Mouse (Mus musculus): ENCODE results near the gene Hlcs. TPM values are rescaled to one million over a fixed set of nuclear protein-coding genes. Genes with fewer than 3 reads are reported as not detected.

Hlcs gene
- total RNA-seq, 2 experiments from 2014 or later: 13.6 to 18.3 TPM

DNA sequence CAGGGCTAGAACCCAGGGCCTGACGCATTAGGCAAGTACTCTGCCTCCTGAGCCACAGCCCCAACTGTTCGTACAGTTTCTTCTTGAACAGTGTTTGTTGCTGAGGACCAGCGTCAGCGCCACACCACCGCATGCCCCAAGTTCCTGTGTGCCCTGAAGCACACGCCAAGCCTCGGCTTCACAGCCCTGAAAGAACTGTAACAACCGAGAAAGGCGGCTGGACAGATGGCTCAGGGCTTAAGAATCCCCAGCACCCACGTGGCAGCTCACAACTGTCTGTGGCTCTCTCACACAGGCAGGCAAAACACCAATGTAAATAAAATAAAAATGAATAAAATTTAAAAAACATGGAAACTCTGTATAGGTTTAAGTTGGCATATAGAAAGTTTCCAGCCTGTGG, 104.5 kb downstream of the Hlcs start:
- DNase-seq: no peak

DNA sequence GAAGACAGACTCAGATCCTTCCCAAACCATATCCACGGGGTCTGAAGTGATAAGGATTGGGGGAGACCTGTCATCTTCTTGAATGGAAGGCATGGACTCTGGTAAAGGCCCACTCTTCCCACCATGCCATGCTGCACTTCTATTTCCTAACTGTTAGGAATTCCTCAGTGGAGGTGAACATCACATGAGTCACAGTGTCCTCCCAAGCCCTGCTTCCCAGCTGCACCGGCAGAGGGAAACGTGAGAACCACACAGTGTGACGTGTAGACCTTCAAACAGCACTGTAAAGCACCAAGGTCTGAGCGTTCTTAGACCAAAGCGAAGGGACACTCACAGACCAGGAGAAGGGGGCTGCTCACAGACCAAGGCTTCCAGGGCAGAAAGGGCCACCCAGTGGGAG, 105.2 kb downstream of the Hlcs start:
- DNase-seq: peak in 1 of 2 experiments; percentile 27

DNA sequence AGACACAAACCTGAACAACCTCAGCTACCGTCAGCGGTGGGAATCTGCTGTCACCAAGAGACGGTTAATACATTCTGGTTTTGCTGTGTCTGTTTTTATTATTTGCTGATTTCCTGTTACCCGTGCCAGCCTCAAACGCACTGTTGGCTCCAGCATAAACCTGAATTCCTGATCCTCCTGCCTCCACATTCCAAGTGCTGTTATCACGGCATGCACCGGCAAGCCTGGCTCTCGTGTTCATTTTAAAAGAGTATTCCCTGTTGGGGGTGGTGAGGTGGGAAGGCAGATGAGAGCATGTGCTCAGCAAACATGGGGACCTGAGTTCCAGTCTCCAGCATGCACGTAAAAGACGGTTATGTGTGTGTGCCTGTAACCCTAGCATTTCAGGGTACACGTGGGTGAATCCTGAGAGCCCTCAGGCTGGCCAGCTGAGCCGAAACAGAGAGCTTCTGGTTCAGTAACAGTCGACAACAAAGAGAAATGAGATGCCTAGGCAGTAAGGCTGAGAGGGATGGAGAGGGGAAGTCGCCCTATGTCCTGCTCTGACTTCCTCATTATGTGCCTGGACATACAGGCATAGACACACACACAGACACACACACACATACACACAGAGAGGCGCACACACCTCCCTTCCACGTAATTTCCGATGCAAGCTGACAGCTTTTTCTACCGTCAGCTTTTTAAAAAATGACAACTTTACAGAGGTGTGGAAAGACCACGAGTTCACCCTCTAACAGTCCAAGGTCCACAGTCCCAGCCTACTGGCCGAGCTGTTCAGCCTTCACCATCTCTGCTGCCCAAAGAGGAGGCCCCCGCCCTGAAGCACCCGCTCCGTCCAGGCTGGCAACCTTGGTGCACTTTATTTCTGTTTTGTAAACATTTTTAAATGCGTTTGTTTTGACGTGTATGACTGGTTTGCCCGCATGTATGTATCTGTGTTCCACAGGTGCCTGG, 107.6 kb downstream of the Hlcs start:
- DNase-seq: no peak

DNA sequence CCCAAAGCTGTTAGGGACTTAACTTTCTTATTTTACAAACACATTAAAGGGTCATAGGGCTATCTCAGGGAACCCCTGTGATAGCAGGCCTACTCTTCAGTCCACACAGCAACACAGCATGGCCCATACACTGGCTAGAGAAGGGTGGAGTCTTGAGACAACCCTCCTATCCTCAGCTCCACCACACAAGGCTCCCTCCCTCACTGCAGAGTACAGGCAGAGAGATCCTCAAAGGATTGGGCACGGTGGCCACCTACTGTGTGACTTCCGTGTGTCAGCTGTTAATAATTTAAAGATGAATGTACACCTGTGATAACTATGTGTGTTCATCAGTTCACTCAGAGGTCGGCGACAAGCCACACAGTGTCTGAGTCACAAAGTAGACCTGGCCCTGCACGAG, 112.0 kb downstream of the Hlcs start:
- DNase-seq: no peak

DNA sequence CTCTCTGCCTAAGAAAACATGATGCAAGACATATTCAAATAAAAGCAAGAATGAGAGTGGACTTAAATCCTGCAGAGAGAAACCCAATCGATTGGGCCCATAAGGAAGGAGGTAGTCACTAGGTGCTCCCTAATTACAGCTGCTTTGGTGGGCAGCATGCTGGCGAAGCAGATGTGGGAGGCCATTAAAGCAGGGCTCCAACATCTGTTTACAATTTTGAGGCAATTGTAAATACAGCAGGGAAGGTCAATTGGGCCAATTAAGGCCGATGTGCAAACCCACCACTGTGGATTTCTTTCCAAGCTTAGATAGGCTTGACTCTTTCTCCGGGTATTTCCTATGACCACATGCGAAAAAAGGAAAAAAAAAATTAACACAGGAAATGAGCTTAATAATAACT, 117.5 kb downstream of the Hlcs start:
- no peak for DNase-seq

DNA sequence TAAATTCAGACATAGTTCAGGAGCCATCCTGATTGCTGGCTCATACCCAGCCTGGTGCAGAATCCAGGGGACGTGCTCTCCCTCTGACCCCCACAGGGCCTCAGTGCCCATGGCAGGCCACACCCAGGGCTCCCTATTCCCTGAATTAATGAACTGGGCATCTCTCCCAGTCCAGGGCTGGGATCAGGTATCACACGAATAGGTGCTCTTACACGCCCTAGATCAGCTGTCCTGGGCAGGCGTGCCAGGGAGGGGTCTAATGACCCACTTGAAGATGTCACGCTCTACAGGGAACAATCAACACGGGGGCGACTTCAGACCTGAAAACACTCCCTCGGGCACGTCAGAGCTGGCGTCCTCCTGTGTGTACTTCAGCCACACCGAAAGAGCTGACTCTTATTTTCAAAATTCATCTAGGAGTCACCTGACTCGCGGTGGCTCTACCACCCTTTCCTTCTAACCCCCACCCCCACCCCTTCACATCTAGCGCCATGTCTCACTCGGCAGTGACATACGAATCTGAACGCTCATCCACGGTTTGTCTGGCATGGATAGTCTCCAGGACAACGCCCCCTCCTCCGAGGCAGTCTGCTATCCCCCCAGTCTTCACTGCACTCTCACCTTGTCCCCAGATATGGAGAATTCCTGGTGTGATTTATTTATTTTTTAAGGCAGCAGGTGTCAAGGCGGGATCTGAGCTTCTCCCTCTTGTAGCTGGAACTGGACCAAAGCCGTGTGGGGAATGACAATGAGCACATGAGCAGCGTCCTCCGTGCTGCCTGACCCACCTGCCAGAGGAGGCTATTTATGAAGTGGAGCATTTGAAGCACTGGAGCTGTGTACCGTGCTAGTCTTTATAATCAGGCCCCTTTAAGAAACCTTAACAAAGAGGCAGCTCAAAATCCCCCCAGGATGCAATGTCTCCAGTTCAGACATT, 121.7 kb downstream of the Hlcs start:
- DNase-seq: no peak

DNA sequence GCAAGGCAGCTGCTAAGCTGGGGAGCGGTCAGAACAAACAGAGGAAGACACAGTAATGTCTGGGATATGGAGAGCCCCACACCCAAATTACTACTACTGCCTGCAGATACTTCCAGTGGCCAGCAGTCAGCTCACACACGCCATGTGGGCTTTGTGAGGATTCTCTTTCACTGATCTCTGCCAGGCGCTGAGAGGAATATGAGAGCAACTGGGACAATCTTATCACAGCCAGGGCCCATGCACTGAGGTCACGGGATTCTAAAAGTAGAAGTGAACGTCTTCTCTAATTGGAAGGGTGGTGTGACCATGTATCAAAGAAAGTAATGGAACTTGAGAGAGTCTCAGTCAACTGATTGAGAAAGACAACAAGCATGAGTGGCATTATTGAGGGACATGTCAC, 123.1 kb downstream of the Hlcs start:
- DNase-seq: no peak

DNA sequence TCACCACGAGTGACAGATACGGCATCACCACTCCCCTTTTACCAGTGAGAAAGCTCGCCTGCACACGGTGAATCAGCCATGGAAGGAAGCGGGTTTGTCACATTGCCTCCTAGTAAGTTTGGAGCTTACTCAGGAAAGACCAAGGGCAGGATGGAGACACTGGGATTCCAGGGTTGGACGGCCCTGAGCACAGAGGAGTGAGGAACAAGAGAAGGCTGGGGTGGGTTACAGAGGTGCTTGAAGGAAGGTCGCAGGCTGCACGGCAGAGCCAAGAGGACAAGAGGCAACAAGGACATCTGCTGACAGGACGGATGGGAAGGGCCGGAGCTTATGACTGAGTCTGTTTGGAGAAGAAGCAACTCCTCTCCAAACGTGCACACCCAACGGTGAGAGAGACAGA, 126.8 kb downstream of the Hlcs start:
- peak; percentile 44 to 47 for DNase-seq

DNA sequence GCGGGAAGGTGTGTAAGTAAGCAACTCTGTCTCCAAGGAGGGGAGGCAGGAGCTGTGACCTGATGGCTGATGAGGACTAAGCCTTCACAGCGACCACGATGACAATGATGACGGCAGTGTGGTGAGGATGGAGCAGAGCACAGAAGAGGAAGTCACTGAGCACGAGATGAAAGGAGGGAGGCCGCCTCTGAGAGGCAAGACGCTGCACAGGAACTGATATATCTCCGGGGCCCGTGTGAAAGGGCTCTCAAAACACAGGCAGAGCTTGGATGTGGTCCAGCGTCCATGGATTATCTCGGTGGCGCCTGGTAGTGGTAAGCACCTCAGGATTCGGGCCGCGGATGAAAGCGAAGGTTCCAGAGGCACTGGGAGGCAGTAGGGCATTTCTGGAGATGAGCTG, 127.9 kb downstream of the Hlcs start:
- DNase-seq: peak in 1 of 2 experiments; percentile 19

DNA sequence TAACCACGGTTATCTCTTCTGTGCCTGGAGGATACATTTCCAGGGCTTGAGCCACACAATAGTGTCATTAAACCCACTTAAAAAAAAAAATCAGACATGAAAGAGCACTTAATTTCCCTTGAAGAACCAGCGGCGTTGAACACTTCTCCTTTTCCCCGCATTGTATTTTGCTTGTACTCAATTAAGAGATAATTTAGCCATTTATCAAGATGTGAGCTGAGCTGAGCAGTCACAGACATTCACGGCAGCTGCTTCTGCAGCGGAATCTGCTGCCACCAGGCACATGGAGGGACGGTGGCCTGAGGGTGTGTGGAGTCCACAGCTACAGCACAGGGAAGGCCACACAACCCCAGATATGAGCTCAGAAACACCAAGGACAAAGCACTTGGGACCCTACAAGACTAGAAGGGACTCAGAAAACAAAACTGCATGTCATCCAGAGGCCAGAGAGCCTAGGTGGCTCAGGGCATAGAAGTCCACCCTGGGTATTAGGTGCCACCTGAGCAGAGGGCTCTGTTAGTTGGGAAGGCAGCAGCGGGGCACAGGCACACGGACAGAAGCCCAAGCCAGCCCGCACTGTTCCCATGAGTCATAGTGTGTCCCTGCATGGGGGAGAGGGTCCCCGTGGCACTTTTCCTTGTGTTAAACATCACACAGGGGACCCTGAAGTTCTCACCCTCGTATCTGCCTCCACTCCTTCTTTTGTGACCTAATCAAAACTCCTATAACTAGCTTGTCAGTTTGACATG, 133.1 kb downstream of the Hlcs start:
- DNase-seq: no peak

DNA sequence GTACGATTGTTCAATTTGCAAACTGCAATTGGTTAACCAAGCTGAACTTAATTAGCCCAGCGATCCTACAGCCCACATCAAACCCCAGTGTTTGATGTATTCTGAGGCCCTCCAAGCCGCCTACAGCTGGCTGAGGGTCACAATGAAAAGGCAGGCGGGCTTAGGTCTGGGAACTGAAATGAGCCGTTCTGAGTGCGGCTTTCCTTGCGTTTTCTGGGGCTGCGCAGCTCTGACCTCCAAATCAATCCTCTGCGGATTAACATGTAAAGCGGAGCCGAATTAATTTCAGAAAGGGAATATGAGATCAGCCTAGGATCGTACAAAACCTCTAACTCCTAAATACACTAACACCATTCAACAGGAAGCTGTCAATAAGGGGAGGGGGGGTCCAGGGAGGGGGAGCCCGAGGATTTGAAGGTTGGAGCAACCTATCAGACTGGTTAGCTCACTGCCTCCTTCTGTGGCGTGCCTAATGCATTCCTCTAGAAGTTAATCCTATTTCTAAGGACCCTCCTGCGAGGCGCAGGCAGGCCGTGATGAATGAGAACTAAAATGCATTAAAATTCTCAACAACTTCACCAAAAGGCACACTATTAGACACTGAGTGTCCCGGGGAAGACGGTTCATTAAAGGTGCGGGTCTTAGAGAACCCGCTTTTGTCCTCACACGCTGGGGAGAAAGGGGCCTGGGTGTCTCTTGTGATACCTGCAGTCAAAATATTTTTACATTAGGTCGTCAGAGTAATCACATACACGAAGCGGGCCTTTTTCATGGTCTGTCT, 133.8 kb downstream of the Hlcs start:
- no peak for DNase-seq

DNA sequence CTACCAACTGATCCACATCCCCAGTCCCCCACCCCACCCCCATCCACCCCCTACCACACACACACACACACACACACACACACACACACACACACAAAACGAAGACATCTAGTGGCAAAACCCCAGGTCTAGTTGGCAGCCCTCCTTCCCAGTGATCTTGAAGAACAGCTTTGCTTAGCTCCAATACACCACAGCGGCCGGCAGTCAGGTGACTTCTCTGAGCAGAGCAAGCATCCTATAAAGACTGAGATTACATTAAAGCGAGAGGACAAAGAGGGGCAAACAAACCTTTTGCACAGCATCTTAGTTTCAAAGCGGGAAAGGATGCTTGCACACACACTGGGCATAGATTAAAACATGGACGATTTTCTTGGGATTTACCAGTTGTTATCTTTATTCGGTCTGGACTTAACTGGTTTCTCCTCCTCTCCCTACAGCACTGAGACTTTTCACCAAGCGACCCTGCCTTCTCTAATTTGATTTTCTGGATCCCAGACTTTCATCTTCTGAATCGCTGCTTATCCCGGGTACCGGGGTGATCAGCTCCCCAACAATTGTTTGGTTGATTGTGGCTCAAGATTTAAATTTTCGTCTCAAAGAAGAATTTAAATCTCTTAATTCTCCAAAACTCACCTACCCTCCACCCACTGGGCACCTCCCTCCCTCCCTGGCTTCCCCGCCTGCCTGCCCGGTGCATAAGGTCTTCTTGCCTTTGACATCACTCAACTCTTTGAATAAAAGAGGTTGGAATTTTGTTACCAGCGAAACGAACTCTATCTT, 134.7 kb downstream of the Hlcs start:
- no peak for DNase-seq

DNA sequence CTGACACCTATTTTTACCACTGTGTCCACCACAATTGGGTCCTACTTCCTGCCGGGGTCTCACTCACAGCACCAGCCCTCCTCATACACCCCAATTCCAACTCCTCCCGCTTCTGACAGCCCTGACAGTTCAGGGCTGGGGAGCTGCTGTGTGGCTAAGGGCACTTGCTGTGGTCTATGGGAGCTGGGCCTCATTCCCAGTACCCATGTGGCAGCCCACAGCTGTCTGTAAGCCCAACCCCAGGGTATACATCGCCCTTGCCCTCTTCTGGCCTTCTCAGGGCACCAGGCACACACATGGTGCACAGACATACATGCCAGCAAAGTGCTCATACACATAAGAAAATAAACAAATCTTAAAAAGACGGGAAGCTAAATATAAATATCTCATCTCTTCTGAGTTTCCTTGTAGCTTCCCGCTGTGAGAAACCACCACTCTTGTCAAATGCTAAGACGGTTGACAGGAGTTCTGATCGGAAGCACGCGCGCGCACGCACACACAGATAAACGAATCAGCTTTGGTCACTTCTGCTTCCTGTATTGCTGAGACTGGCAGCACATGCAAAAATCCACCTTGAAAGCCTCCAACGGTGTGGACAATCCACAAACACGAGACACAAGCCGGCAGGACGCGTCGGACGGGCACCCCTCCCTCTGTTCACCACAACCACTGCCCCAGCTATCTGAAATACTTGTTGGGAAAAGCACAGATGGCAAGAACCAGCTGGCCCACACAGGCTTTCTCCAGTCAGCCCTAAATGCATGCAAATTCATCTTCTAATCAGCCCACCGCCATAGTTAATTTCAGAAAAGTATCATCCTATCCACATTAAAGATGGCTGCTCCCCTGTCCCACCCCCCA, 136.1 kb downstream of the Hlcs start:
- DNase-seq: no peak

DNA sequence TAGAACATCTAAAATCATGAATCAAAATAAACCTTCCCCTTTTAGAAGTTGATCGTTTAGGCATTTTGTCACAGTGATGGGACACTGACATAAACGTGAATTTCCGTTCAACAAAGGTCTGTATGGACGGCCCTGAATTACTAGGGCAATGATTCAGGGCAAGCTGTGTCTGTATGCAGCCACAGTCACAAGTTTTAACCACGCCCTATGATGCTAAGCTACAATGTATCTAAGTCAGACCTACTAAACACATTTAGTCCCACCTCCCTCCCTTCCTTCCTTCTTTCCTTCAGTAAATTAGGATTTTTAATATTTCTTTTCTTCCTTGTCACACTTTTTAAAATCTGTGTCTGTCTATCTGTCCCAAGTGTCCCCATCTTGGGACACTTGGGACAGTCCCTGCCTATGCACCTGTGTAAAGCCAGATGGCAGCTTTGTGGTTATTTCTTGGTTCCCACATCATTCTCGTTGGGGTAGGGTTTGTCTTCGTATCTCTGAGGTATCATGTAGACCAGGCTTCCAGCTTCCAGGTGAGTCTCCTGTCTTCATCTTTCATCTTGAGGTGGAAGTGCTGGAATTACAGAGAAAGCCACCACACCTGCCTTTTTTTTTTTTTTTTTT, 137.9 kb downstream of the Hlcs start:
- no peak for DNase-seq

DNA sequence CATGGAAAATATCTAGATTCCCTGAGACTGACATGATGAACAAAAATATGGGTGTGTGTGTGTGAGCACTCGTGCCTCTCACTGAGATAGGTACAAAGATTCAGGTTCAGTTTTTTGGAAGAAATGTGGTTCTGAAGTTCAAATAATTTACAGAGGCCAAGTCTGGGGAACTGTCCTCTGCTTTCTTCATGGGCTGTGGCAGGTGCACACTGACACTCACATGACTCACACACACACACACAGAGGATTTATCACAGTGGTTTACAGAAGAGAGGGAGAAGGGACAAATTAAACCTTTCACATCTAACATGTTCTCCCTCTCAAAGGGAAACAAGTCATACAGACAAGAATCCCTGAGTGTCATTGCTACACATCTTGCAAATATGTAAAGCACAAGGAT, 140.0 kb downstream of the Hlcs start:
- DNase-seq: no peak

DNA sequence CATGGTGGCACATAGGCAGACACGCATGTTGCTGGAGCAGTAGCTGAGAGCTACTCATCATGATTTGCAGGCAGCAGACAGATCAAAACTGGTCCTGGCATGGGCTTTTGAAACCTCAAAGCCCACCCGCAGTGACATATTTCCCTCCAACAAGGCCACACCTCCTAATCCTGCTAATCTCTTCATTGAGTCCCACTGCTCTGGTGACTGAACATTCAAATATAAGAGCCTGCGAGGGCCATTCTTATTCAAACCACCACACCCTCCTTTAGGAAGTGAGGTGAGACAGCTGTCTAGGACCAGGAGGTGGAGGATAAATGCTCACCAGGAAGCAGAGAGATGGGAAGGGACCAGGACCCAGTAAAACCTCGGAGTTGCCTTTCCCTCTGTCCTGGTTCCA, 143.2 kb downstream of the Hlcs start:
- no peak for DNase-seq

DNA sequence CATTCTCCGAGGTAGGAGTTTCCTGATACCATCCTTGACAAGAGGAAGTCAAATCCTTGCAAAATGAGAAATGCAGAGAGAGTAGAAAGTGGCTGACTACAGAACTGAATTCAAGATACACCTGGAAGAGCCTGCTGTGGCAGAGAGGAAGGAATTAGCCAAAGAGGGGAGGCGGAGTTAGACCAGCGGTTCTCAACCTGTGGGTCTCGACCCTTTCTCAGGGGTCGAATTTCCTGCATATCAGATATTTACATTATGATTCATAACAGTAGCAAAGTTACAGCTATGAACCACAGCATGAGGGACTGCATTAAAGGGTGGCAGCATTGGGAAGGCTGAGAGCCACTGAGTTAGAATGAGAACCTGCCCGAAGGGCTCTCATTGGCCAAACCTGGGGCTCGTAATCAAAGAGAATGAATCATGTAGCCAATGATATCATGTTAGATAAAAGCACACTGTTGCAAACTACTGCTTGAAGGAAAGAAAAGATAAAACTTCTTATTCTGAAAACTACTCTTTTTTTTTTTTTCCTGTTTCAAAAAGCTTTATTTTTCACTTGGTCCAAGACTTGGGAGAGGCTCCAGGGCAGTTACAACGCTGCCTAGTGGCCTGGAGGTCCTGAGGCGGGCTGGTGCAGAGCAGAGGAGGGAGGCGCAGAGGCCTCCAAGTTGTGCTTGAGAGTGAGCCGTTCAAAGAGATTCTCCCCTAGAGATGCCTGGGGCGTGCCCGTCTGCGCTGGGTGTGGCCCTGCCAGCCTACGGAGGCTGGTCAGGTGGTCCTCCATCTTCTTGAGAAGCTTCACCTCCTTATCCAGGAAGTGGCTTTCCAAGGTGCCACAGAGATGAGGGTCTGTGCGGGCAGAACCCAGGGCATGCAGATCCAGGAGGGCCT, 144.5 kb downstream of the Hlcs start:
- DNase-seq: no peak

DNA sequence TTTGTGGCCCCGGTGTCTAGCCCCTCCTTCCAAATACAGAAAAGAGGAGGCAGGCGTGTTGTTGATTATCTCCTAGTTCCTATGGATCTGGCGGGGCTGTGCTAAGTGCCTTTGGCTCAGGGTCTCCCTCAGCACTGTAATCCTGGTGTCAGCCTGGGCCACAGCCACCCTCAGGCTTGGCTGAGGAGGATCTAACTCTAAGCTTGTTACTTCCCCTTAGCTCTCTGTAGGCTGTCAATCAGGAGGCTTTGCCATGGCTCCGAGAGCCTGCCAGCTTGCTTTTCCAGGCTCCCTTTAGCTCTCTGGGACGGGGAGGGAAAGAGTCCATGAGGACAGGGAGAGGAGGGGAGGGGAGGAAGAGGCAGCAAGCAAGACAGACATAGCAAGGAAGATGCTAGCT, 148.4 kb downstream of the Hlcs start:
- DNase-seq: no peak
